Mouse (Mus musculus): Measurements from ENCODE around the gene Spag16. TPM values are rescaled to one million over a fixed set of nuclear protein-coding genes. Genes with fewer than 3 reads are reported as not detected.

The Spag16 gene
- polyA plus RNA-seq (2017; shearing (Covaris generic)) = 0.71 TPM

GRCm38 (mm10) chr1:69826806-69827703 lies at the start of gene Spag16:
TSS of gene Spag16 (plus strand) at chr1:69826970.

DNA sequence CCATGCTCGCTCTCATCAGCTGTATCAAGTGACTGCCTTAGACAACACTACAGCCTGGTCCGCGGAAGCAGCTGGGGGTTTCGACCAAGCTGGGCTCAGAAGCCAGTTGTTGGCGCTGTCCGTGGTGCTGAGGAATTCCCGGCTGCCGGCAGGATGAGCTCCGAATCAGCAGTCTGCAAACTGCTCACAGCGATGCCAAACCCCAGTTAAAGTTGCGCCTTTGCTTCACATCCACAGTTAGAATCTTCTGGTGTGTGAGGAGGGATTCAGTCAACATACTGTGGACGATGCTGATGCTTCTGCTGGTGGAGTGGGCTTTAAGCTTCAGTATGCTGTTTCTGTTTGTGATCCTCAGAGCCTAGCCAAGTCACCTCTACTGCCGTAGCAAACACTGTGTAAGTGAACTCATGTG lies 898.9 kb downstream of the Spag16 start, which contains the start of gene Vwc2l:
Vwc2l (plus strand) TSS at position 61 of the 412 bp plus-strand sequence.

Other genes starting within 250 kb of the Spag16 start
- gene Ikzf2, start 139.7 kb upstream of the Spag16 start, polyA plus RNA-seq (2017; shearing (Covaris generic)) = 480 TPM

Measured in activated CD4-positive, CD25-positive, alpha-beta regulatory T cell, adult 9 weeks (primary cell).